Mouse (Mus musculus): Measurements from ENCODE around the gene 1700014D04Rik.
"Not testable (repeated sequence)": the region's sequence is repeated elsewhere in the genome, so short reads cannot be mapped to it uniquely, and the experiment has no call there.

The 1700014D04Rik gene

GRCm38 (mm10) chr13:59735190-59735589 lies 11.4 kb downstream of the 1700014D04Rik start:
- peak; percentile 43 for DNase-seq (ENCODE audit: low spot score)

- DNase-seq (ENCODE audit: low spot score), result not testable (repeated sequence)
Observed at GRCm38 (mm10) chr13:59734347-59734746, 12.2 kb downstream of the 1700014D04Rik start.

- no peak for DNase-seq (ENCODE audit: low spot score)
Observed at GRCm38 (mm10) chr13:59733936-59734335, 12.6 kb downstream of the 1700014D04Rik start.

GRCm38 (mm10) chr13:59731652-59732051 lies 14.9 kb downstream of the 1700014D04Rik start, which contains the start of gene Spata31d1d:
TSS of gene Spata31d1d (minus strand) at chr13:59731752.
- DNase-seq (ENCODE audit: low spot score), result no peak

- peak; percentile 94 for DNase-seq (ENCODE audit: low spot score)
Observed at GRCm38 (mm10) chr13:59728378-59729093, 18.0 kb downstream of the 1700014D04Rik start.

- no peak for DNase-seq (ENCODE audit: low spot score)
Observed at GRCm38 (mm10) chr13:59726139-59726867, 20.2 kb downstream of the 1700014D04Rik start.

- not testable (repeated sequence) for DNase-seq (ENCODE audit: low spot score)
Observed at GRCm38 (mm10) chr13:59722089-59722488, 24.5 kb downstream of the 1700014D04Rik start.

GRCm38 (mm10) chr13:59719475-59719874 lies 27.1 kb downstream of the 1700014D04Rik start:
- no peak for DNase-seq (ENCODE audit: low spot score)

GRCm38 (mm10) chr13:59718857-59719440 lies 27.6 kb downstream of the 1700014D04Rik start:
- DNase-seq (ENCODE audit: low spot score), result not testable (repeated sequence)

- DNase-seq (ENCODE audit: low spot score), result no peak
Observed at GRCm38 (mm10) chr13:59713710-59714109, 32.8 kb downstream of the 1700014D04Rik start.

GRCm38 (mm10) chr13:59711984-59712383 lies 34.6 kb downstream of the 1700014D04Rik start, which contains the start of gene Spata31d1b:
TSS of gene Spata31d1b (plus strand) at chr13:59712284.
- not testable (repeated sequence) for DNase-seq (ENCODE audit: low spot score)

GRCm38 (mm10) chr13:59710230-59710629 lies 36.3 kb downstream of the 1700014D04Rik start, which contains the start of gene Spata31d1a:
TSS of gene Spata31d1a (minus strand) at chr13:59710330.
- no peak for DNase-seq (ENCODE audit: low spot score)

GRCm38 (mm10) chr13:59704562-59704961 lies 42.0 kb downstream of the 1700014D04Rik start:
- peak; percentile 39 for DNase-seq (ENCODE audit: low spot score)

- DNase-seq (ENCODE audit: low spot score), result no peak
Observed at GRCm38 (mm10) chr13:59703514-59703913, 43.0 kb downstream of the 1700014D04Rik start.

- not testable (repeated sequence) for DNase-seq (ENCODE audit: low spot score)
Observed at GRCm38 (mm10) chr13:59700137-59700536, 46.4 kb downstream of the 1700014D04Rik start.

- DNase-seq (ENCODE audit: low spot score), result no peak
Observed at GRCm38 (mm10) chr13:59699131-59699530, 47.4 kb downstream of the 1700014D04Rik start.

- no peak for DNase-seq (ENCODE audit: low spot score)
Observed at GRCm38 (mm10) chr13:59695781-59696180, 50.8 kb downstream of the 1700014D04Rik start.

- no peak for DNase-seq (ENCODE audit: low spot score)
Observed at GRCm38 (mm10) chr13:59694008-59694407, 52.5 kb downstream of the 1700014D04Rik start, which contains the start of gene 4921517D22Rik. TSS of gene 4921517D22Rik (minus strand) at chr13:59694108.

- DNase-seq (ENCODE audit: low spot score), result peak; percentile 87
Observed at GRCm38 (mm10) chr13:59691478-59691877, 55.1 kb downstream of the 1700014D04Rik start.
